Mouse (Mus musculus) right cerebral cortex, postnatal 10 days (tissue): ENCODE data around the gene Fstl3.
A peak's percentile ranks its signal among the peaks of the same experiment; 100 is the strongest.

Experiments used
- DNase-seq, 2 experiments: peaks; one replicate each; pipeline ENCODE4 v3.0.0; 2021; ENCODE audit warnings: low spot score in 2 of 2

Fstl3 gene

GRCm38 (mm10) chr10:79760603-79761143 is 16.4 kb upstream of the Fstl3 start:
- no peak for DNase-seq

- DNase-seq = no peak
Measured at GRCm38 (mm10) chr10:79762875-79763274, 14.2 kb upstream of the Fstl3 start.

- DNase-seq = no peak
Measured at GRCm38 (mm10) chr10:79764234-79764633, 12.8 kb upstream of the Fstl3 start.

- DNase-seq = peak in 1 of 2 experiments; percentile 24
Measured at GRCm38 (mm10) chr10:79765228-79765745, 11.8 kb upstream of the Fstl3 start.

- DNase-seq = peak in 1 of 2 experiments; percentile 35
Measured at GRCm38 (mm10) chr10:79766001-79766507, 11.0 kb upstream of the Fstl3 start.

- DNase-seq = peak; percentile 98 to 99
Measured at GRCm38 (mm10) chr10:79766508-79767325, 10.4 kb upstream of the Fstl3 start, which contains the start of gene Rnf126. Gene Rnf126 (minus strand): TSS chr10:79766952.

GRCm38 (mm10) chr10:79767372-79768244 is 9.5 kb upstream of the Fstl3 start:
- peak; percentile 98 to 99 for DNase-seq

GRCm38 (mm10) chr10:79768400-79768799 is 8.7 kb upstream of the Fstl3 start:
- peak; percentile 83 to 84 for DNase-seq

- no peak for DNase-seq
Measured at GRCm38 (mm10) chr10:79769329-79769728, 7.7 kb upstream of the Fstl3 start.

GRCm38 (mm10) chr10:79772320-79772719 is 4.8 kb upstream of the Fstl3 start:
- DNase-seq = no peak

- no peak for DNase-seq
Measured at GRCm38 (mm10) chr10:79773208-79773607, 3.9 kb upstream of the Fstl3 start.

GRCm38 (mm10) chr10:79774486-79775279 is 2.4 kb upstream of the Fstl3 start:
- DNase-seq = peak in 1 of 2 experiments; percentile 26

GRCm38 (mm10) chr10:79778006-79778405 is 934 bp downstream of the Fstl3 start:
- peak in 1 of 2 experiments; percentile 70 for DNase-seq

GRCm38 (mm10) chr10:79779193-79779592 is 2.1 kb downstream of the Fstl3 start:
- DNase-seq = no peak

GRCm38 (mm10) chr10:79779784-79780663 is 3.0 kb downstream of the Fstl3 start:
- peak; percentile 96 to 97 for DNase-seq

- peak; percentile 83 to 89 for DNase-seq
Measured at GRCm38 (mm10) chr10:79780664-79781015, 3.6 kb downstream of the Fstl3 start.

- DNase-seq = peak; percentile 51 to 73
Measured at GRCm38 (mm10) chr10:79781139-79781538, 4.1 kb downstream of the Fstl3 start.

GRCm38 (mm10) chr10:79781956-79782355 is 4.9 kb downstream of the Fstl3 start:
- no peak for DNase-seq

- DNase-seq = no peak
Measured at GRCm38 (mm10) chr10:79783050-79783449, 6.0 kb downstream of the Fstl3 start.
